Mouse (Mus musculus): ENCODE measurements around the gene Per3. TPM values are rescaled to one million over a fixed set of nuclear protein-coding genes. Genes with fewer than 3 reads are reported as not detected.
"Not testable (repeated sequence)": the region's sequence is repeated elsewhere in the genome, so short reads cannot be mapped to it uniquely, and the experiment has no call there.

Per3 gene
- total RNA-seq, 4 experiments from 2014 or later, result 24.0 to 43.4 (median 38.1) TPM

GRCm38 (mm10) chr4:151027001-151027400, 17.5 kb downstream of the Per3 start:
- DNase-seq (ENCODE audit: low spot score in 2 of 2), result no peak

GRCm38 (mm10) chr4:151024152-151024551, 20.3 kb downstream of the Per3 start:
- no peak for DNase-seq (ENCODE audit: low spot score in 2 of 2)

DNA sequence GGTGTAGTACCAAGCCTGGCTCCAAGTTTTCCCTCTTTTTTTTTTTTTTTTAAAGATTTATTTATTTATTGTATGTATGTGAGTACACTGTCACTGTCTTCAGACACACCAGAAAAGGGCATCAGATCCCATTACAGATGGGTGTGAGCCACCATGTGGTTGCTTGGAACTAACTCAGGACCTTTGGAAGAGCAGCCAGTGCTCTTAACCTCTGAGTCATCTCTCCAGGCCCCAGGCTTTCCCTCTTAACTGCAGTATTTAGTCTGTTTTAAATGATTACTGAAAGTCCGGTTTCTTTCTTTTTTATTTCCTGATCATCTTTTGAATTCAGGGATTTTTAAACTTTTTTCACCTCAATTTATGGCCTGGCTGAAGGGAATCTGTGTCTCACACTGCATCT, 27.1 kb downstream of the Per3 start:
- DNase-seq (ENCODE audit: low spot score in 2 of 2), result not testable (repeated sequence)

- no peak for DNase-seq (ENCODE audit: low spot score in 2 of 2)
Measured at GRCm38 (mm10) chr4:151015946-151016345, 28.5 kb downstream of the Per3 start.

- no peak for DNase-seq (ENCODE audit: low spot score in 2 of 2)
Measured at GRCm38 (mm10) chr4:151010316-151010715, 34.1 kb downstream of the Per3 start.

DNA sequence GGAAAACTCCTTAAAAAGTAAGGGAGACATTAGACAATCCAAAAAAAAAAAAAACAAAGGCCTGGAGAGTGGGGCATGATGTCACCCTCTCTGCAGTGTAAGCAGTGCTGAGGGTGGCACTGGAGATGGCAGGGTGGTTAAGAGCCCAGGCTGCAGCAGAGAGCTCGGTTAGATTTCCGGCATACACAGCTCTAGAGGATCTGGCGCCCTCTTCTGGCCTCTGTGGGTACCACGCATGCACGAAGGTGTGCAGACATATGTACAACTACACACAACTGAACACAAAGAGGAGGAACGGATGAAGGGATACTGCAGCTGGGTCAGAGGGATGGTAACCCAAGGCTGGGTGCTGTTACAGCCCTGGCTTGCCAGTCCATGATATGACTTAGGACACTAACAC, 37.5 kb downstream of the Per3 start:
- DNase-seq (ENCODE audit: low spot score in 2 of 2), result peak in 1 of 2 experiments; percentile 38

DNA sequence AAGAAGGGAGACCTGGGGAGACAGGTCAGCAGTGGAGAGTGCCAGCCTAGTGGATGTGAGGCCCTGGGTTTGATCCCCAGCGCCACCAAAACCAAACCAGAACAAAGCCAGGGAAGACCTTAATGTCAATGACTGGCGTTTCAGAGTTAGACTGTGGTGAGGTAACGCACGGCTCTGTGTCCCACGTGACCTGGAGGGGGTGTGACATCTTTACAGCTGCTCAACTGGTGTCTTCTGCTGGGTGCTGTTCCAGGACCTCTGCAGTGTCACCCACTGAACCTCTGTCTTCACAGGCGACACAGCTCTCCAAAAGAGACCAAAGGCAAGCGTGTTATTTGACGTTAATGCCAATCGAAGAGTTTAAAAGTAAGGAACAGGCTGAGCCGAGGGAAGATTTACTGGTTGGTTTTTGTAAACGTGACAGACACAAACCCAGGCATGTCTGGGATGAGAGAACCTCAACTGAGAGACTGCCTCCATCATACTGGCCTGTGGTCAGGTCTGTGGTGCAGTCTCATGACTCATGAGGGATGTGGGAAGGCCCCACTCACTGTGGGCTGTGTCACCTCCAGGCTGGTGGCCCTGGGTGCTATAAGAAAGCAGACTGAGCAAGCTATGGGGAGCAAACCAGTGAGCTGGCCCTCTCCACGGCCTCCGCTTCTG, 38.7 kb downstream of the Per3 start:
- no peak for DNase-seq (ENCODE audit: low spot score in 2 of 2)

DNA sequence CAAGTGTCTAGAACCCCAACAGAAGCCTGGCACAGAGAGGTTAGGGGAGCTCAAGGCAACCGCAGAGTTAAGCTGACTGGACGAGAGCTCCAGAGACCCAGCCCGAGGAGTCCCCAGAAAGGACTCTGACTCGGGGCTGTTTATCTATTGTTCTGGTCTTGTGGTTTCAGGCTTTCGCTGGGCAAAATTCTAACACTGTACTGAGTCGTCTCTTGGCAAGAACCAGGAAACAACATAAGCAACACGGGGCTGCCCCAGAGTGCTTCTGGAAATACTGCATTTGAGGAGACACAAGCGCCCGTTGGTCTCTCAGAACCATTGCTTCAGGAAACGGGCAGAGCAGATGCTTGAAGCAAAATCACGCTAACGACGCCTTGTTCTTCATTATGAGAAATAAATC, 43.1 kb downstream of the Per3 start:
- DNase-seq (ENCODE audit: low spot score in 2 of 2), result no peak

DNA sequence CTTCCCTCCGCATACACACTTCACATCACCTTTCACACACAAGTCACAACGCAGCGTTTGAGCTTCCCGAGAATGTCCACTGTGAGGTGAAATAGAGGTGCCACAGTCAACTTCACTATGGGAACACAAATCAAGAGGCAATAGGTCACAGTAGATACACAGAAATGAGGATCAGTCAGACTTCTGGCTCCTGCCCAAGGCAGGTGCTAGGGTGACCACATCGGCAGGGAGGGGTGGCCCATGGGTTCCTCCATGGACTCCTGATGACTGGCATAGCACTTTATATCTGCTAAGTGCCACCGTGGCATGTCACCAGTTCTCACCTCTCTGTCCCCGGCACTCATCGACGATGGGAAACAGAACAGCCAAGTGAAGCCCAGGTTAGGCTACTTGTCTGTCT, 45.8 kb downstream of the Per3 start:
- DNase-seq (ENCODE audit: low spot score in 2 of 2), result no peak

- no peak for DNase-seq (ENCODE audit: low spot score in 2 of 2)
Measured at GRCm38 (mm10) chr4:150996797-150997196, 47.7 kb downstream of the Per3 start, which contains the start of gene Uts2. TSS of gene Uts2 (plus strand) at chr4:150997097.

GRCm38 (mm10) chr4:150990148-150990547, 54.3 kb downstream of the Per3 start:
- DNase-seq (ENCODE audit: low spot score in 2 of 2), result no peak

DNA sequence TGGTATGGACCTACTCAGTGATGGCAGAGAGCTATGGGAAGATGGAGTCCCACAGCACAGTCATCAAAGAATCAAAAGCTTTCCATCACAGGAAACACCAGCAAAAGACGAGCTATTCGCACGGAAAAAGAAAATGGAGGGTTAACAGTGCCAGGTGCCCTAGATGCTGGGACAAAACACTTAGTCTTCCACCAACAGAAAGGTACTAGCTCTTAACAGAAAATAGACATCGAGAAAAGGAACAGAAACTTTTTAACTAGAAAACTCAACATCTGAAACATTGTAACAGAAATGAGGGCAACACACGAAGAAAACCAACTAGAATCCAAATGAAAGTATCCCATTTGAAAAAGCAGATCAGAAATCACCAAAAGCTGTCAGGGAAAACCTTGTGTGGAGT, 64.3 kb downstream of the Per3 start:
- DNase-seq (ENCODE audit: low spot score in 2 of 2), result no peak

GRCm38 (mm10) chr4:150979455-150979854, 65.0 kb downstream of the Per3 start:
- DNase-seq (ENCODE audit: low spot score in 2 of 2), result no peak

GRCm38 (mm10) chr4:150978156-150978910, 66.1 kb downstream of the Per3 start:
- DNase-seq (ENCODE audit: low spot score in 2 of 2), result no peak

- no peak for DNase-seq (ENCODE audit: low spot score in 2 of 2)
Measured at GRCm38 (mm10) chr4:150975145-150975544, 69.3 kb downstream of the Per3 start.

DNA sequence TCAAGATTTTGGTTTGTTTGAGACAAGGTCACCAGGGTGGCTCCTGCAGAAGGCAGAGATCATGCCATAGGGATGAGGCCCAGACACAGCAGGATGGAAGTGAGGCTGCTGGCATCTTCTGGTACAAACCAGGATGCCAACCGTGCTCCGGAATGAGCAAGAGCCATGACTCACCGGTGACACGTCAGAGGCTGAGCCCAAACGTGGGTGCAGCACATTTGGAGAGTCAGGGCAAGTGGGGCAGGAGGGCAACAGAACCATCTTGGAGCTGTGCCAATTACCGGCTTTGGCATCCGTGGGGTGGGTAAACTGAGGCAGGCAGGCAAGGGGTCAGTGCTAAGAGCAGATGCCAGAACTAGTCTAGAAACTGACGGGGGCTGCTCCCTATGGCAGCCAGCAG, 71.2 kb downstream of the Per3 start:
- DNase-seq (ENCODE audit: low spot score in 2 of 2), result no peak

DNA sequence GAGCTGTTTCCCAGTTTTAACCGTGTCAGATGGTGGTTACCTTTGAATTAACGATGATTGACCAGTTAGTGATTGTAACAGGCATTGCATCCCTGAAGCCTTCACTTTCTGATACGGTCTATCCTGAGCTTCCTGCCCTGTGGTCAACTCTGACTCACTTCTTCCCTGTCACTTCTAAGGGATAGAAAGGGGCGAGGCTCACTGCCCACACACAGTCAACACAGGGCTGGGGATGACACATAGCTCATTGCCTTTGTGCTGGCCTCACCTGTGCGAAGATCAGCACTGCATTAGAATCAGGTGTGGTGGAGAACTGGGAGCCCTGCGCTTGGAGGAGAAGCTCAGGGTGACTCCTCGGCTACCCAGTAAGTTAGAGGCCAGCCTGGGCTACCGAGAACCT, 75.5 kb downstream of the Per3 start:
- DNase-seq (ENCODE audit: low spot score in 2 of 2), result no peak

GRCm38 (mm10) chr4:150966556-150966955, 77.9 kb downstream of the Per3 start:
- DNase-seq (ENCODE audit: low spot score in 2 of 2), result peak; percentile 51 to 77

DNA sequence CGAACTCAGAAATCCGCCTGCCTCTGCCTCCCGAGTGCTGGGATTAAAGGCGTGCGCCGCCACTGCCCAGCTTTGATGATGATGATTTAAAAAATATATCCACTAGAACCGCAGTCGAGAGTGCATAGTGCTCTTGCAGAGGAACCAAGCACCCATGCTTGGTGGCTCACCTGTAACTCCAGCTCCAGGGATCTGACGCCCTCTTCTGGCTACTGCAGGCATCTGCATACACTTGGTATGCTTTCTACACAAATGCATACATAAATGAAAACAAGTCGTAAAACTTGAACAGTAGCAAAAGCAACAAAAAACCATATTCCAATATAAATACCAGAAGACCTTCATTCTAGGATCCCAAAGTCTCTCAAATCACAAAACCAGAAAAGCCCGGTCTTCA, 78.9 kb downstream of the Per3 start:
- DNase-seq (ENCODE audit: low spot score in 2 of 2), result no peak

- DNase-seq (ENCODE audit: low spot score in 2 of 2), result peak; percentile 65 to 90
Measured at GRCm38 (mm10) chr4:150964635-150965554, 79.6 kb downstream of the Per3 start.

GRCm38 (mm10) chr4:150963711-150964110, 80.8 kb downstream of the Per3 start:
- DNase-seq (ENCODE audit: low spot score in 2 of 2), result no peak

- no peak for DNase-seq (ENCODE audit: low spot score in 2 of 2)
Measured at GRCm38 (mm10) chr4:150962231-150962630, 82.2 kb downstream of the Per3 start.

All from layer of hippocampus, adult 8-10 months (tissue).